Mouse (Mus musculus): ENCODE measurements around the gene Kpna7. TPM values are rescaled to one million over a fixed set of nuclear protein-coding genes. Genes with fewer than 3 reads are reported as not detected.

Gene Kpna7
- polyA plus RNA-seq, 1 experiment: not detected

- Histone ChIP-seq H3K4me1 (ENCODE audit: control insufficient read depth, insufficient read depth, insufficient read length, low read length) (peaks cover 46% of the 10 kb centered on the region), H3K4me3 (ENCODE audit: insufficient read depth, low read depth, low read length) (no peak overlapping the region), H3K27ac (replicated peaks; ENCODE audit: low read depth, low read length) (peak overlapping the region; percentile 76; the same call in 1 of the 2 replicates)
Observed at GRCm38 (mm10) chr5:144946032-144946431, 137.8 kb downstream of the Kpna7 start.

GRCm38 (mm10) chr5:144944932-144945331 lies 138.9 kb downstream of the Kpna7 start:
- Histone ChIP-seq H3K4me1 (ENCODE audit: control insufficient read depth, insufficient read depth, insufficient read length, low read length) (peaks cover 54% of the 10 kb centered on the region), H3K4me3 (ENCODE audit: insufficient read depth, low read depth, low read length) (no peak overlapping the region), H3K27ac (replicated peaks; ENCODE audit: low read depth, low read length) (peak overlapping the region; percentile 93)

GRCm38 (mm10) chr5:144944370-144944769 lies 139.5 kb downstream of the Kpna7 start:
- H3K27ac ChIP-seq (replicated peaks; ENCODE audit: low read depth, low read length): peak overlapping the region; percentile 93

GRCm38 (mm10) chr5:144943346-144943745 lies 140.5 kb downstream of the Kpna7 start:
- Histone ChIP-seq H3K4me1 (ENCODE audit: control insufficient read depth, insufficient read depth, insufficient read length, low read length) (peaks cover 54% of the 10 kb centered on the region), H3K27ac (replicated peaks; ENCODE audit: low read depth, low read length) (peak overlapping the region; percentile 71), H3K4me3 (ENCODE audit: insufficient read depth, low read depth, low read length) (no peak overlapping the region)

More at GRCm38 (mm10) chr5:144944370-144944769, 139.5 kb downstream of the Kpna7 start:
- H3K4me1 ChIP-seq (ENCODE audit: control insufficient read depth, insufficient read depth, insufficient read length, low read length): peaks cover 56% of the 10 kb centered on the region
- no peak overlapping the region for H3K4me3 ChIP-seq (ENCODE audit: insufficient read depth, low read depth, low read length)

DNA sequence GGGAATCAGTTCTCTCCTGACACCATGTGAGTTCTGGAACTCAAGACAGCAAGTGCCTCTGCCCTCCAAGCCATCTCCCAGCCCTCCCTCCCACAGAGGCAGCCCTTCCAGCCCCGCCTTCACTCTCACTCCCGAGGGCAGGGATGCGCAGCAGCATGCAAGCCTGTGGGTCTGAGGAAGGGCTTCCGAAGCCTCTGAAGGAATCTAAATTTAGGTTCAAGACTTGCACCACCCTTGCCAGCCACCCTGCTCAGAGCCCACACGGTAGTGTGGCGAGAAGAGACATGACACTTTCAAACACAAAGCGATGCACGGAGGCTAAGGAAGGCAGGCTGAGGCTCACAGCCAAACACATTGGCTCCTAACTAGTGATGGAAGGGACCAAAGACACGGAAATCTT lies 141.4 kb downstream of the Kpna7 start:
- Histone ChIP-seq H3K27ac (replicated peaks; ENCODE audit: low read depth, low read length) (no peak overlapping the region), H3K4me3 (ENCODE audit: insufficient read depth, low read depth, low read length) (no peak overlapping the region), H3K4me1 (ENCODE audit: control insufficient read depth, insufficient read depth, insufficient read length, low read length) (peaks cover 53% of the 10 kb centered on the region)

GRCm38 (mm10) chr5:144940904-144941303 lies 142.9 kb downstream of the Kpna7 start:
- Histone ChIP-seq H3K4me1 (ENCODE audit: control insufficient read depth, insufficient read depth, insufficient read length, low read length) (peaks cover 58% of the 10 kb centered on the region), H3K27ac (replicated peaks; ENCODE audit: low read depth, low read length) (no peak overlapping the region), H3K4me3 (ENCODE audit: insufficient read depth, low read depth, low read length) (no peak overlapping the region)

- Histone ChIP-seq H3K4me1 (ENCODE audit: control insufficient read depth, insufficient read depth, insufficient read length, low read length) (peaks cover 49% of the 10 kb centered on the region), H3K27ac (replicated peaks; ENCODE audit: low read depth, low read length) (no peak overlapping the region; the same call in 1 of the 2 replicates), H3K4me3 (ENCODE audit: insufficient read depth, low read depth, low read length) (no peak overlapping the region)
Observed at GRCm38 (mm10) chr5:144937304-144937703, 146.5 kb downstream of the Kpna7 start.

Other genes starting within 250 kb of the Kpna7 start
- 12.2 and 15.7 TPM in 2 replicates for gene Smurf1, start 118.2 kb downstream of the Kpna7 start, polyA plus RNA-seq (2012; ENCODE audit: insufficient read depth, insufficient read length, missing spikeins)
- not detected in 2 replicates for gene Gm4871, start 51.3 kb downstream of the Kpna7 start, polyA plus RNA-seq (2012; ENCODE audit: insufficient read depth, insufficient read length, missing spikeins)
- not detected in 2 replicates for gene 1700018F24Rik, start 41.0 kb downstream of the Kpna7 start, polyA plus RNA-seq (2012; ENCODE audit: insufficient read depth, insufficient read length, missing spikeins)
- gene Arpc1a, start 200 bp downstream of the Kpna7 start, polyA plus RNA-seq (2012; ENCODE audit: insufficient read depth, insufficient read length, missing spikeins): 91.1 and 112 TPM in 2 replicates
- gene Arpc1b, start 30.2 kb upstream of the Kpna7 start, polyA plus RNA-seq (2012; ENCODE audit: insufficient read depth, insufficient read length, missing spikeins): 77.2 and 84.9 TPM in 2 replicates
- 75.0 and 96.2 TPM in 2 replicates for gene Pdap1, start 56.2 kb upstream of the Kpna7 start, polyA plus RNA-seq (2012; ENCODE audit: insufficient read depth, insufficient read length, missing spikeins)
- gene Bud31, start 56.3 kb upstream of the Kpna7 start, polyA plus RNA-seq (2012; ENCODE audit: insufficient read depth, insufficient read length, missing spikeins): 116 and 156 TPM in 2 replicates
- gene Ptcd1, start 83.1 kb upstream of the Kpna7 start, polyA plus RNA-seq (2012; ENCODE audit: insufficient read depth, insufficient read length, missing spikeins): 17.8 and 18.9 TPM in 2 replicates
- 7.7 and 10.4 TPM in 2 replicates for gene Cpsf4, start 83.2 kb upstream of the Kpna7 start, polyA plus RNA-seq (2012; ENCODE audit: insufficient read depth, insufficient read length, missing spikeins)
- 3,242 and 3,801 TPM in 2 replicates for gene Atp5j2, start 108.0 kb upstream of the Kpna7 start, polyA plus RNA-seq (2012; ENCODE audit: insufficient read depth, insufficient read length, missing spikeins)
- 5.2 and 8.1 TPM in 2 replicates for gene Zkscan14, start 117.8 kb upstream of the Kpna7 start, polyA plus RNA-seq (2012; ENCODE audit: insufficient read depth, insufficient read length, missing spikeins)
- gene Zkscan5, start 120.5 kb upstream of the Kpna7 start, polyA plus RNA-seq (2012; ENCODE audit: insufficient read depth, insufficient read length, missing spikeins): 9.5 and 10.1 TPM in 2 replicates
- gene Zfp655, start 147.7 kb upstream of the Kpna7 start, polyA plus RNA-seq (2012; ENCODE audit: insufficient read depth, insufficient read length, missing spikeins): 27.5 and 33.7 TPM in 2 replicates
- gene Zscan25, start 196.5 kb upstream of the Kpna7 start, polyA plus RNA-seq (2012; ENCODE audit: insufficient read depth, insufficient read length, missing spikeins): 2.7 and 4.0 TPM in 2 replicates